Mouse (Mus musculus) forebrain, embryonic 12.5 days (tissue): ENCODE data around the gene Wdfy3. TPM values are rescaled to one million over a fixed set of nuclear protein-coding genes. Genes with fewer than 3 reads are reported as not detected.

Experiments
- ATAC-seq: fragments of 200-750 bp; cut with Nextera tagmentation; 2 replicates; pipeline ENCODE4 v1.8.0; 2017; ENCODE audit warnings: moderate TSS enrichment; ENCODE audit not compliant: low FRiP score
- H3K27ac ChIP-seq: fragments of 300-500 bp; sonication (generic); 2 replicates; pipeline ENCODE4 v1.5.1; 2016; ENCODE audit warnings: mild to moderate bottlenecking
- H3K27me3 ChIP-seq: fragments of 300-500 bp; sonication (generic); 2 replicates; pipeline ENCODE4 v1.6.1; 2016; ENCODE audit warnings: mild to moderate bottlenecking
- H3K36me3 ChIP-seq: fragments of 300-500 bp; sonication (generic); replicated peaks from 2 replicates; pipeline ENCODE4 v1.6.1; 2016; ENCODE audit warnings: mild to moderate bottlenecking
- H3K4me1 ChIP-seq: fragments of 300-500 bp; sonication (generic); 2 replicates; pipeline ENCODE4 v1.6.1; 2016
- H3K4me2 ChIP-seq: fragments of 300-500 bp; sonication (generic); 2 replicates; pipeline ENCODE4 v1.6.1; 2016; ENCODE audit warnings: mild to moderate bottlenecking, moderate library complexity
- H3K4me3 ChIP-seq: fragments of 300-500 bp; sonication (generic); replicated peaks from 2 replicates; pipeline ENCODE4 v1.5.1; 2016; ENCODE audit warnings: mild to moderate bottlenecking
- H3K9ac ChIP-seq: fragments of 300-500 bp; sonication (generic); 2 replicates; pipeline ENCODE4 v1.6.1; 2016; ENCODE audit warnings: mild to moderate bottlenecking
- H3K9me3 ChIP-seq: fragments of 300-500 bp; sonication (generic); 2 replicates; pipeline ENCODE4 v1.6.1; 2016
- WGBS: fragments of 180-500 bp; shearing (Covaris S2); methylation state at CpG from one replicate; pipeline ENCODE4 v1.1.7; 2016; 5-methylcytosine and 5-hydroxymethylcytosine counted together
- polyA plus RNA-seq: library from polyadenylated mRNA; unstranded; fragments of >200 nt; fragmentation: Nextera tagmentation; extraction: Ambion mirVana; gene quantifications from 2 replicates; pipeline ENCODE4 v1.2.1, GENCODE M21; 2016

The Wdfy3 gene
- polyA plus RNA-seq, 1 experiment from 2014 or later = 29.7 TPM

DNA sequence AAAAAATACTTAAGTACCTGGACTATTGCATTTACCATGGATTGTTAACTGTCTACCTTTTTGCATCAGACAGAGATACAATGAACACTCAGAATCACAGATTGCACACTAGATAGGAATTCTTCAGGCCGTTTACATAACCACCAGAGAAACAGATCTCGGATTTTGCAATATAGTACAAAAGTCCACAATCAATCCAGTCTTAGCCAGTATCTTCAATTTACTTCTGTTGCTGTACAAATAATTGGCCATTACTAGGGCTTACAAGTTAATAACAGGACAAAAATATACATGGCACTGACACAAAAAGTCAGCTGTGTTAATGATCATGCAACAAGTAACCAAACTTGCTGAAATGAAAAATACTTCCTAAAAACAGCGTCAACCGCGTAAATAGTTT is 236.7 kb downstream of the Wdfy3 start:
- Histone ChIP-seq H3K4me2 (no peak overlapping the region), H3K9me3 (no peaks in the 10 kb centered on the region), H3K4me1 (no peaks in the 10 kb centered on the region), H3K9ac (no peak overlapping the region), H3K4me3 (no peak overlapping the region), H3K36me3 (peaks cover 44% of the 10 kb centered on the region), H3K27ac (no peak overlapping the region), H3K27me3 (0 out of 2 replicates have a peak, but pooled peaks cover 2% of the 10 kb centered on the region)
- WGBS = 94% methylated on average over 5 of the region's 5 CpGs
- ATAC-seq = no peak

- Histone ChIP-seq H3K9ac (no peak overlapping the region), H3K4me2 (no peak overlapping the region), H3K27ac (no peak overlapping the region), H3K4me1 (peaks cover 5% of the 10 kb centered on the region; the same call in 1 of the 2 replicates), H3K4me3 (no peak overlapping the region), H3K9me3 (no peaks in the 10 kb centered on the region), H3K36me3 (peaks cover 36% of the 10 kb centered on the region), H3K27me3 (0 out of 2 replicates have a peak, but pooled peaks cover 2% of the 10 kb centered on the region)
- ATAC-seq = no peak
- 97% methylated on average over 6 of the region's 6 CpGs for WGBS
These were observed 237.7 kb downstream of the Wdfy3 start for GRCm38 (mm10) chr5:101832042-101832441.

DNA sequence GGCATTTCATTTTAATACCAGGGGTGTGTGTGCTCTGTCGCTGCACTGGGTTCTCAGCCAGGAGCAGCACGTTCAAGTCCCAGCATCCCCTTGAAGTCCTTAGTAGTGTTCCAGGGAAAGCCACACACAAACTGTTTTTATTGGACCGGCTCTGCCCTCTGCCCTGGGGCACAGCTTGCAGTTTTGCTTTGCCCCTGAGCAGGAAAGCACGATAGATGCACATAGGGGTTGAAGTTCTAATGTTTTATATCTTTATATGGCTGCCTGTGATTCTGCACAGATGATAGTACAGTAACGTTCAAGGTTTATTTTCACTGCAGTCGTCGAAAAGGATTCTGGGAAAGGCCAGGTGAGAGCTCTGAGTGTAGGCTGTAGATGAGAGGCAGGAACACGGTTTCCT is 239.5 kb downstream of the Wdfy3 start:
- Histone ChIP-seq H3K4me1 (peaks cover 20% of the 10 kb centered on the region), H3K27me3 (0 out of 2 replicates have a peak, but pooled peaks cover 2% of the 10 kb centered on the region), H3K9ac (no peak overlapping the region), H3K4me2 (no peak overlapping the region), H3K27ac (no peak overlapping the region), H3K9me3 (no peaks in the 10 kb centered on the region), H3K36me3 (peaks cover 20% of the 10 kb centered on the region), H3K4me3 (no peak overlapping the region)
- ATAC-seq = no peak
- WGBS = 86% methylated on average over 8 of the region's 8 CpGs

GRCm38 (mm10) chr5:101828932-101829331 is 240.8 kb downstream of the Wdfy3 start:
- no peak for ATAC-seq
- Histone ChIP-seq H3K27ac (no peak overlapping the region), H3K36me3 (peaks cover 11% of the 10 kb centered on the region), H3K27me3 (0 out of 2 replicates have a peak, but pooled peaks cover 5% of the 10 kb centered on the region), H3K4me2 (no peak overlapping the region), H3K9me3 (no peaks in the 10 kb centered on the region), H3K4me3 (no peak overlapping the region), H3K9ac (no peak overlapping the region), H3K4me1 (peaks cover 23% of the 10 kb centered on the region)
- 88% methylated on average over 3 of the region's 3 CpGs for WGBS

GRCm38 (mm10) chr5:101827477-101827876 is 242.2 kb downstream of the Wdfy3 start:
- 42% methylated on average over 12 of the region's 12 CpGs for WGBS
- H3K4me1 ChIP-seq = peaks cover 23% of the 10 kb centered on the region
- no peak overlapping the region for H3K9ac ChIP-seq
- no peak overlapping the region for H3K4me3 ChIP-seq
- no peak overlapping the region for H3K4me2 ChIP-seq
- H3K36me3 ChIP-seq = no peaks in the 10 kb centered on the region
- 0 out of 2 replicates have a peak, but pooled peaks cover 5% of the 10 kb centered on the region for H3K27me3 ChIP-seq
- no peak overlapping the region for H3K27ac ChIP-seq
- no peak for ATAC-seq
- no peaks in the 10 kb centered on the region for H3K9me3 ChIP-seq

- ATAC-seq = peak; percentile 65
- WGBS = 9% methylated on average over 15 of the region's 15 CpGs
- Histone ChIP-seq H3K9ac (no peak overlapping the region), H3K4me2 (peak overlapping the region; percentile 40), H3K36me3 (no peaks in the 10 kb centered on the region), H3K4me3 (no peak overlapping the region), H3K4me1 (peaks cover 23% of the 10 kb centered on the region), H3K9me3 (no peaks in the 10 kb centered on the region), H3K27me3 (0 out of 2 replicates have a peak, but pooled peaks cover 5% of the 10 kb centered on the region), H3K27ac (no peak overlapping the region)
These were observed 243.2 kb downstream of the Wdfy3 start for GRCm38 (mm10) chr5:101826531-101826970.

DNA sequence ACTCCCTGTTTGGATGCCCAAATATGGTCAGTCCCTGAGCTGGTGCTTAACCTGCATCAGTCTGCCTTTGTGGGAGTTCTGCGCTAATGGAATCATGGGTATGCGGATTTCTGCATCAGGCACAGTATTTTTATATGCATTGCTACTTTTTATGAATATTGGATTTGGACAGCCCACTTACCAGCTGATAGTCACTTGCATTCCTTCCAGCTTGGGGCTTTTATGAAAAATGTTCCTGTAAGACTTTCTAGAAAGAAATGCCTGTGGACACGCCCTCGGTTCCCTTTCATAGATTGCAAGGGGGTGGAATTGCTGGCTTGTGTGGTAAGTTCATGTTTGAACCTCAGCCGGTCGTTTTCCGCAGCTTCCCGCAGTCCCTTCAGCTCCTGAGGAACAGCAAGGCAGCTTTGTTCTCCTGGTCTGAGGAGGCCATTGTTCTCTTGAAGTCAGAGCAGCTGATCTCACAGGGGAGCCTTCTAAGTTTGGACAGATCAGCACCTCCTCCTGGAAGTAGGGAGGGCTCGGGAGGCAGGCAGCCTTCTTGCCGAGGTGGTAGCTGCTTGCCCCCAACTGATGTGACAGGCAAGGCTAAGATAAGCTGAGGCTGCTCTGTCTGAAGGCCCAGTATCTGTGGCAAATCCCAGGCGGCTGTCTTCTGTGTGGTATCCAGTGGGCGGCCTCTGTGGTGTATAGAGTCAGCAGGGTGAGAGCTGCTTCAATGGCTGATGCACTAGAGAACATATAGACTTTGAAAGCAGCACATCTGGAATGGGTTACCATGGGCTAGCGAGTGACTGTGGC is 244.4 kb downstream of the Wdfy3 start:
- Histone ChIP-seq H3K27me3 (peaks cover 11% of the 10 kb centered on the region), H3K27ac (no peak overlapping the region), H3K9ac (no peak overlapping the region), H3K9me3 (no peaks in the 10 kb centered on the region), H3K4me1 (peaks cover 23% of the 10 kb centered on the region), H3K36me3 (no peaks in the 10 kb centered on the region), H3K4me2 (no peak overlapping the region), H3K4me3 (no peak overlapping the region)
- no peak for ATAC-seq
- 18% methylated on average over 13 of the region's 13 CpGs for WGBS

GRCm38 (mm10) chr5:101822311-101822670 is 247.4 kb downstream of the Wdfy3 start:
- no peak overlapping the region for H3K4me3 ChIP-seq
- H3K4me1 ChIP-seq = peaks cover 23% of the 10 kb centered on the region
- peaks cover 16% of the 10 kb centered on the region for H3K27me3 ChIP-seq
- H3K27ac ChIP-seq = no peak overlapping the region
- WGBS = 50% methylated on average over 6 of the region's 6 CpGs
- no peak overlapping the region for H3K4me2 ChIP-seq
- no peak overlapping the region for H3K9ac ChIP-seq
- no peaks in the 10 kb centered on the region for H3K9me3 ChIP-seq
- H3K36me3 ChIP-seq = no peaks in the 10 kb centered on the region
- no peak for ATAC-seq

GRCm38 (mm10) chr5:101821491-101822310 is 248.0 kb downstream of the Wdfy3 start:
- no peak for ATAC-seq
- Histone ChIP-seq H3K36me3 (no peaks in the 10 kb centered on the region), H3K27ac (no peak overlapping the region), H3K27me3 (peaks cover 18% of the 10 kb centered on the region), H3K4me1 (peaks cover 20% of the 10 kb centered on the region), H3K4me2 (no peak overlapping the region), H3K9ac (no peak overlapping the region), H3K4me3 (no peak overlapping the region), H3K9me3 (no peaks in the 10 kb centered on the region)
- WGBS = 65% methylated on average over 17 of the region's 17 CpGs

GRCm38 (mm10) chr5:101821052-101821451 is 248.7 kb downstream of the Wdfy3 start:
- Histone ChIP-seq H3K27ac (no peak overlapping the region), H3K36me3 (no peaks in the 10 kb centered on the region), H3K4me3 (no peak overlapping the region), H3K4me1 (peaks cover 14% of the 10 kb centered on the region), H3K4me2 (no peak overlapping the region), H3K9me3 (no peaks in the 10 kb centered on the region), H3K9ac (no peak overlapping the region), H3K27me3 (peaks cover 20% of the 10 kb centered on the region)
- WGBS = 74% methylated on average over 8 of the region's 8 CpGs
- ATAC-seq = no peak

- no peak overlapping the region for H3K4me3 ChIP-seq
- no peaks in the 10 kb centered on the region for H3K36me3 ChIP-seq
- 0 out of 2 replicates have a peak, but pooled peaks cover 5% of the 10 kb centered on the region for H3K4me1 ChIP-seq
- ATAC-seq = no peak
- no peak overlapping the region for H3K27ac ChIP-seq
- 13% methylated on average over 7 of the region's 7 CpGs for WGBS
- no peak overlapping the region for H3K4me2 ChIP-seq
- no peaks in the 10 kb centered on the region for H3K9me3 ChIP-seq
- no peak overlapping the region for H3K9ac ChIP-seq
- peaks cover 19% of the 10 kb centered on the region for H3K27me3 ChIP-seq
These were observed 249.9 kb downstream of the Wdfy3 start for GRCm38 (mm10) chr5:101819844-101820243.

GRCm38 (mm10) chr5:101819216-101819615 is 250.5 kb downstream of the Wdfy3 start:
- H3K9ac ChIP-seq = no peak overlapping the region
- H3K4me1 ChIP-seq = 0 out of 2 replicates have a peak, but pooled peaks cover 5% of the 10 kb centered on the region
- no peak for ATAC-seq
- no peaks in the 10 kb centered on the region for H3K36me3 ChIP-seq
- H3K27me3 ChIP-seq = peaks cover 17% of the 10 kb centered on the region
- 51% methylated on average over 10 of the region's 10 CpGs for WGBS
- no peak overlapping the region for H3K27ac ChIP-seq
- H3K9me3 ChIP-seq = no peaks in the 10 kb centered on the region
- no peak overlapping the region for H3K4me3 ChIP-seq
- no peak overlapping the region for H3K4me2 ChIP-seq
